Mouse (Mus musculus): ENCODE measurements around the gene Nr2e1.

Gene Nr2e1

GRCm38 (mm10) chr10:42587961-42588750, 4.7 kb upstream of the Nr2e1 start:
- DNase-seq = no peak

GRCm38 (mm10) chr10:42585596-42586305, 2.3 kb upstream of the Nr2e1 start:
- no peak for DNase-seq

- DNase-seq = no peak
Observed at GRCm38 (mm10) chr10:42585156-42585555, 1.7 kb upstream of the Nr2e1 start.

- DNase-seq = no peak
Observed at GRCm38 (mm10) chr10:42584436-42584983, 1.1 kb upstream of the Nr2e1 start.

- DNase-seq = no peak
Observed at GRCm38 (mm10) chr10:42583902-42584435, 537 bp upstream of the Nr2e1 start.

- no peak for DNase-seq
Observed at GRCm38 (mm10) chr10:42582566-42583110, 794 bp downstream of the Nr2e1 start.

- no peak for DNase-seq
Observed at GRCm38 (mm10) chr10:42581694-42582565, 1.5 kb downstream of the Nr2e1 start.

- no peak for DNase-seq
Observed at GRCm38 (mm10) chr10:42580951-42581277, 2.5 kb downstream of the Nr2e1 start.

GRCm38 (mm10) chr10:42580131-42580950, 3.1 kb downstream of the Nr2e1 start:
- DNase-seq = no peak

GRCm38 (mm10) chr10:42579475-42580130, 3.8 kb downstream of the Nr2e1 start:
- no peak for DNase-seq

GRCm38 (mm10) chr10:42578698-42579474, 4.5 kb downstream of the Nr2e1 start:
- DNase-seq = no peak

GRCm38 (mm10) chr10:42578281-42578675, 5.2 kb downstream of the Nr2e1 start:
- DNase-seq = no peak

- no peak for DNase-seq
Observed at GRCm38 (mm10) chr10:42577525-42578280, 5.7 kb downstream of the Nr2e1 start.

- DNase-seq = no peak
Observed at GRCm38 (mm10) chr10:42574639-42575038, 8.8 kb downstream of the Nr2e1 start.

GRCm38 (mm10) chr10:42572971-42573370, 10.5 kb downstream of the Nr2e1 start:
- DNase-seq = no peak

- no peak for DNase-seq
Observed at GRCm38 (mm10) chr10:42572567-42572966, 10.9 kb downstream of the Nr2e1 start.

- no peak for DNase-seq
Observed at GRCm38 (mm10) chr10:42562272-42562671, 21.2 kb downstream of the Nr2e1 start.

- no peak for DNase-seq
Observed at GRCm38 (mm10) chr10:42559581-42560200, 23.7 kb downstream of the Nr2e1 start.

- no peak for DNase-seq
Observed at GRCm38 (mm10) chr10:42546507-42546906, 36.9 kb downstream of the Nr2e1 start.
